Mouse (Mus musculus) liver, embryonic 13.5 days (tissue): ENCODE data around the gene Auts2. TPM values are rescaled to one million over a fixed set of nuclear protein-coding genes. Genes with fewer than 3 reads are reported as not detected.

Source experiments
- ATAC-seq: fragments of 200-750 bp; cut with Nextera tagmentation; 2 replicates; pipeline ENCODE4 v1.8.0; 2017; ENCODE audit warnings: low read depth, mild to moderate bottlenecking, moderate number of reproducible peaks, moderate library complexity
- DNase-seq: peaks from one replicate; pipeline ENCODE4 v3.0.0; 2022
- H3K27ac ChIP-seq: fragments of 300-500 bp; sonication (generic); 2 replicates; pipeline ENCODE4 v1.5.1; 2015; ENCODE audit warnings: moderate library complexity, mild to moderate bottlenecking, inconsistent platforms
- H3K27me3 ChIP-seq: fragments of 300-500 bp; sonication (generic); 2 replicates; pipeline ENCODE4 v1.6.1; 2015; ENCODE audit warnings: mild to moderate bottlenecking, inconsistent platforms
- H3K36me3 ChIP-seq: fragments of 300-500 bp; sonication (generic); 2 replicates; pipeline ENCODE4 v1.6.1; 2015; ENCODE audit warnings: mild to moderate bottlenecking, inconsistent platforms
- H3K4me1 ChIP-seq: fragments of 300-500 bp; sonication (generic); replicated peaks from 2 replicates; pipeline ENCODE4 v1.6.1; 2015; ENCODE audit warnings: inconsistent platforms
- H3K4me2 ChIP-seq: fragments of 300-500 bp; sonication (generic); 2 replicates; pipeline ENCODE4 v1.6.1; 2015; ENCODE audit warnings: inconsistent platforms, mild to moderate bottlenecking, moderate library complexity
- H3K4me3 ChIP-seq: fragments of 300-500 bp; sonication (generic); replicated peaks from 2 replicates; pipeline ENCODE4 v1.5.1; 2015; ENCODE audit warnings: mild to moderate bottlenecking, inconsistent platforms
- H3K9ac ChIP-seq: fragments of 300-500 bp; sonication (generic); 2 replicates; pipeline ENCODE4 v1.6.1; 2015; ENCODE audit warnings: mild to moderate bottlenecking, inconsistent platforms
- H3K9me3 ChIP-seq: fragments of 300-500 bp; sonication (generic); replicated peaks from 2 replicates; pipeline ENCODE4 v1.6.1; 2016; ENCODE audit warnings: inconsistent platforms
- WGBS: fragments of 180-500 bp; shearing (Covaris S2); methylation state at CpG from one replicate; pipeline ENCODE4 v1.1.7; 2015; ENCODE audit not compliant: insufficient replicate concordance; 5-methylcytosine and 5-hydroxymethylcytosine counted together
- polyA plus RNA-seq: library from polyadenylated mRNA; unstranded; fragments of >200 nt; fragmentation: Nextera tagmentation; extraction: Ambion mirVana; gene quantifications from 2 replicates; pipeline ENCODE4 v1.2.1, GENCODE M21; 2015

Auts2 gene
- polyA plus RNA-seq, 1 experiment from 2014 or later = 1.5 TPM

GRCm38 (mm10) chr5:131509315-131509714 lies 1033.8 kb downstream of the Auts2 start:
- Histone ChIP-seq H3K27me3 (no peaks in the 10 kb centered on the region), H3K4me2 (no peak overlapping the region), H3K4me3 (no peak overlapping the region), H3K36me3 (no peaks in the 10 kb centered on the region), H3K4me1 (no peaks in the 10 kb centered on the region), H3K27ac (no peak overlapping the region), H3K9ac (no peak overlapping the region), H3K9me3 (no peaks in the 10 kb centered on the region)
- ATAC-seq (no peak), DNase-seq (no peak)
- WGBS = 64% methylated on average over 4 of the region's 4 CpGs

- ATAC-seq = no peak
Measured at GRCm38 (mm10) chr5:131498865-131499264, 1044.3 kb downstream of the Auts2 start.

GRCm38 (mm10) chr5:131496517-131497216 lies 1046.5 kb downstream of the Auts2 start:
- H3K4me1 ChIP-seq = no peaks in the 10 kb centered on the region
- no peak overlapping the region for H3K27ac ChIP-seq
- ATAC-seq (no peak), DNase-seq (no peak)
- no peak overlapping the region for H3K4me3 ChIP-seq
- no peaks in the 10 kb centered on the region for H3K36me3 ChIP-seq
- 78% methylated on average over 10 of the region's 10 CpGs for WGBS
- H3K27me3 ChIP-seq = no peaks in the 10 kb centered on the region
- no peaks in the 10 kb centered on the region for H3K9me3 ChIP-seq
- no peak overlapping the region for H3K4me2 ChIP-seq
- H3K9ac ChIP-seq = no peak overlapping the region

More at GRCm38 (mm10) chr5:131498865-131499264, 1044.3 kb downstream of the Auts2 start:
- H3K4me1 ChIP-seq = no peaks in the 10 kb centered on the region
- 77% methylated on average over 4 of the region's 4 CpGs for WGBS
- no peak for DNase-seq
- no peaks in the 10 kb centered on the region for H3K36me3 ChIP-seq
- H3K9me3 ChIP-seq = no peaks in the 10 kb centered on the region
- no peaks in the 10 kb centered on the region for H3K27me3 ChIP-seq
- H3K4me2 ChIP-seq = no peak overlapping the region
- no peak overlapping the region for H3K9ac ChIP-seq
- no peak overlapping the region for H3K4me3 ChIP-seq
- no peak overlapping the region for H3K27ac ChIP-seq

GRCm38 (mm10) chr5:131494564-131494963 lies 1048.6 kb downstream of the Auts2 start:
- H3K4me2 ChIP-seq = no peak overlapping the region
- H3K4me1 ChIP-seq = no peaks in the 10 kb centered on the region
- no peak overlapping the region for H3K27ac ChIP-seq
- DNase-seq (no peak), ATAC-seq (no peak)
- no peaks in the 10 kb centered on the region for H3K36me3 ChIP-seq
- no peak overlapping the region for H3K4me3 ChIP-seq
- WGBS = 63% methylated on average over 5 of the region's 5 CpGs
- H3K27me3 ChIP-seq = no peaks in the 10 kb centered on the region
- no peak overlapping the region for H3K9ac ChIP-seq
- no peaks in the 10 kb centered on the region for H3K9me3 ChIP-seq

GRCm38 (mm10) chr5:131492535-131492934 lies 1050.6 kb downstream of the Auts2 start:
- Histone ChIP-seq H3K4me3 (no peak overlapping the region), H3K9me3 (no peaks in the 10 kb centered on the region), H3K4me2 (no peak overlapping the region), H3K27ac (no peak overlapping the region), H3K36me3 (no peaks in the 10 kb centered on the region), H3K4me1 (no peaks in the 10 kb centered on the region), H3K27me3 (no peaks in the 10 kb centered on the region), H3K9ac (no peak overlapping the region)
- no peak for ATAC-seq
- WGBS = 73% methylated on average over 8 of the region's 8 CpGs
- DNase-seq = no peak

GRCm38 (mm10) chr5:131491843-131492242 lies 1051.3 kb downstream of the Auts2 start:
- 51% methylated on average over 8 of the region's 8 CpGs for WGBS
- ATAC-seq = no peak

GRCm38 (mm10) chr5:131490811-131491210 lies 1052.3 kb downstream of the Auts2 start:
- Histone ChIP-seq H3K4me1 (no peaks in the 10 kb centered on the region), H3K27ac (no peak overlapping the region), H3K27me3 (no peaks in the 10 kb centered on the region), H3K9me3 (0 out of 2 replicates have a peak, but pooled peaks cover 4% of the 10 kb centered on the region), H3K36me3 (no peaks in the 10 kb centered on the region), H3K4me2 (no peak overlapping the region), H3K4me3 (no peak overlapping the region), H3K9ac (no peak overlapping the region)
- WGBS = 76% methylated on average over 2 of the region's 2 CpGs
- ATAC-seq = no peak
- DNase-seq = no peak

More at GRCm38 (mm10) chr5:131491843-131492242, 1051.3 kb downstream of the Auts2 start:
- Histone ChIP-seq H3K27ac (no peak overlapping the region), H3K36me3 (no peaks in the 10 kb centered on the region), H3K4me1 (no peaks in the 10 kb centered on the region), H3K4me2 (no peak overlapping the region), H3K9me3 (no peaks in the 10 kb centered on the region), H3K9ac (no peak overlapping the region), H3K27me3 (no peaks in the 10 kb centered on the region), H3K4me3 (no peak overlapping the region)
- DNase-seq = no peak

GRCm38 (mm10) chr5:131489846-131490245 lies 1053.3 kb downstream of the Auts2 start:
- Histone ChIP-seq H3K36me3 (no peaks in the 10 kb centered on the region), H3K4me2 (no peak overlapping the region), H3K9ac (no peak overlapping the region), H3K27me3 (no peaks in the 10 kb centered on the region), H3K4me3 (no peak overlapping the region), H3K27ac (no peak overlapping the region), H3K9me3 (0 out of 2 replicates have a peak, but pooled peaks cover 4% of the 10 kb centered on the region), H3K4me1 (no peaks in the 10 kb centered on the region)
- 71% methylated on average over 7 of the region's 7 CpGs for whole genome bisulfite sequencing
- DNase-seq = no peak
- ATAC-seq = no peak

- H3K27ac ChIP-seq = no peak overlapping the region
- no peak overlapping the region for H3K4me3 ChIP-seq
- 0 out of 2 replicates have a peak, but pooled peaks cover 4% of the 10 kb centered on the region for H3K9me3 ChIP-seq
- DNase-seq (no peak), ATAC-seq (no peak)
- no peaks in the 10 kb centered on the region for H3K27me3 ChIP-seq
- 47% methylated on average over 4 of the region's 4 CpGs for WGBS
- no peaks in the 10 kb centered on the region for H3K36me3 ChIP-seq
- H3K9ac ChIP-seq = no peak overlapping the region
- H3K4me2 ChIP-seq = no peak overlapping the region
- H3K4me1 ChIP-seq = no peaks in the 10 kb centered on the region
Measured at GRCm38 (mm10) chr5:131486527-131486926, 1056.6 kb downstream of the Auts2 start.

- DNase-seq (no peak), ATAC-seq (no peak)
- Histone ChIP-seq H3K9me3 (no peaks in the 10 kb centered on the region; the same call in 1 of the 2 replicates), H3K4me1 (no peaks in the 10 kb centered on the region), H3K27ac (no peak overlapping the region), H3K36me3 (peaks cover 11% of the 10 kb centered on the region; the same call in 1 of the 2 replicates), H3K4me2 (no peak overlapping the region), H3K9ac (no peak overlapping the region), H3K27me3 (no peaks in the 10 kb centered on the region), H3K4me3 (no peak overlapping the region)
Measured at GRCm38 (mm10) chr5:131475278-131475677, 1067.9 kb downstream of the Auts2 start.

- H3K36me3 ChIP-seq = 0 out of 2 replicates have a peak, but pooled peaks cover 5% of the 10 kb centered on the region
- no peak overlapping the region for H3K27ac ChIP-seq
- 83% methylated on average over 4 of the region's 4 CpGs for WGBS
- no peak overlapping the region for H3K4me3 ChIP-seq
- no peaks in the 10 kb centered on the region for H3K9me3 ChIP-seq
- DNase-seq = no peak
- no peaks in the 10 kb centered on the region for H3K4me1 ChIP-seq
- no peak for ATAC-seq
- no peaks in the 10 kb centered on the region for H3K27me3 ChIP-seq
- no peak overlapping the region for H3K9ac ChIP-seq
- no peak overlapping the region for H3K4me2 ChIP-seq
Measured at GRCm38 (mm10) chr5:131468609-131469008, 1074.5 kb downstream of the Auts2 start.

- WGBS = 74% methylated on average over 9 of the region's 9 CpGs
- Histone ChIP-seq H3K4me2 (no peak overlapping the region), H3K9me3 (no peaks in the 10 kb centered on the region), H3K9ac (no peak overlapping the region), H3K4me3 (no peak overlapping the region), H3K27me3 (no peaks in the 10 kb centered on the region), H3K4me1 (no peaks in the 10 kb centered on the region), H3K27ac (no peak overlapping the region), H3K36me3 (peaks cover 5% of the 10 kb centered on the region; the same call in 1 of the 2 replicates)
- DNase-seq (no peak), ATAC-seq (no peak)
Measured at GRCm38 (mm10) chr5:131466131-131466530, 1077.0 kb downstream of the Auts2 start.
